Mouse (Mus musculus): ENCODE results near the gene Grid2ip.

GRCm38 (mm10) chr5:143395649-143396048 lies 38.5 kb downstream of the Grid2ip start:
- TF ChIP-seq CTCF (IDR thresholded peaks at IDR 0.05; ENCODE audit: low read depth, low read length) (no peak), POLR2A (IDR thresholded peaks at IDR 0.05; ENCODE audit: borderline replicate concordance, low read depth, low read length) (no peak)
